8 mouse cellular contexts compared by ENCODE assay signal in genomic region chr15:79545496-79545895, GRCm38 (mm10). TPM values are rescaled to one million over a fixed set of nuclear protein-coding genes. Genes with fewer than 3 reads are reported as not detected.
A peak's percentile ranks its signal among the peaks of the same experiment; 100 is the strongest.
DNase-seq lines count a peak whose midpoint lies in the region; ATAC-seq and TF ChIP-seq lines count a peak whose summit lies in the region.

No protein-coding gene starts in this region.

- peaks cover 24% of the 10 kb centered on the region for H3K36me3 ChIP-seq in kidney, postnatal 0 days (ENCODE audit: insufficient read depth, low read length)
- H3K36me3 ChIP-seq in hindbrain, postnatal 0 days (ENCODE audit: insufficient read depth, low read length), result peaks cover 16% of the 10 kb centered on the region; the same call in 1 of the 2 replicates
- H3K36me3 ChIP-seq in midbrain, postnatal 0 days (ENCODE audit: insufficient read depth, low read length), result peaks cover 22% of the 10 kb centered on the region

- no peak for DNase-seq in kidney, postnatal 0 days (ENCODE audit: low spot score)
- DNase-seq in kidney, postnatal 14 days, result no peak
- peak; percentile 29 for DNase-seq in c-Kit-positive CD71-positive TER-119-negative erythroid progenitor cells, embryonic 14.5 days (ENCODE audit: low read depth)
- no peak for DNase-seq in hindbrain, postnatal 0 days (ENCODE audit: low spot score)
- no peak for DNase-seq in midbrain, postnatal 0 days (ENCODE audit: low spot score)
- no peak for DNase-seq in layer of hippocampus, adult 9-10 months (ENCODE audit: low spot score)
- DNase-seq in gastrocnemius, postnatal 4 days (ENCODE audit: low spot score in 2 of 2), result no peak
- no peak for DNase-seq in thymus, postnatal 10 days (ENCODE audit: low spot score in 2 of 2)

- H3K9me3 ChIP-seq in kidney, postnatal 0 days (replicated peaks; ENCODE audit: low read length), result no peaks in the 10 kb centered on the region
- no peaks in the 10 kb centered on the region for H3K9me3 ChIP-seq in hindbrain, postnatal 0 days (ENCODE audit: low read length)
- no peaks in the 10 kb centered on the region for H3K9me3 ChIP-seq in midbrain, postnatal 0 days (ENCODE audit: low read length)

- peak overlapping the region; percentile 99 for H3K27ac ChIP-seq in kidney, postnatal 0 days
- peak overlapping the region; percentile 100 for H3K27ac ChIP-seq in hindbrain, postnatal 0 days
- H3K27ac ChIP-seq in midbrain, postnatal 0 days (ENCODE audit: low read depth, low read length), result peak overlapping the region; percentile 100

- H3K27me3 ChIP-seq in kidney, postnatal 0 days (ENCODE audit: insufficient read depth, low read length), result no peaks in the 10 kb centered on the region
- H3K27me3 ChIP-seq in hindbrain, postnatal 0 days (ENCODE audit: insufficient read depth, low read length), result no peaks in the 10 kb centered on the region
- H3K27me3 ChIP-seq in midbrain, postnatal 0 days (ENCODE audit: insufficient read depth, low read length), result no peaks in the 10 kb centered on the region

- peak overlapping the region; percentile 75 for H3K4me3 ChIP-seq in kidney, postnatal 0 days (replicated peaks; ENCODE audit: low read depth, low read length)
- H3K4me3 ChIP-seq in hindbrain, postnatal 0 days (ENCODE audit: low read length), result peak overlapping the region; percentile 92
- peak overlapping the region; percentile 96 for H3K4me3 ChIP-seq in midbrain, postnatal 0 days (ENCODE audit: low read depth, low read length)

- 4% methylated on average over 3 of the region's 3 CpGs for WGBS in kidney, postnatal 0 days
- 3% methylated on average over 3 of the region's 3 CpGs for WGBS in hindbrain, postnatal 0 days
- WGBS in midbrain, postnatal 0 days, result 6% methylated on average over 3 of the region's 3 CpGs

- H3K4me1 ChIP-seq in kidney, postnatal 0 days (replicated peaks; ENCODE audit: insufficient read depth, low read length), result no peaks in the 10 kb centered on the region; the same call in 1 of the 2 replicates
- peaks cover 21% of the 10 kb centered on the region for H3K4me1 ChIP-seq in hindbrain, postnatal 0 days (ENCODE audit: insufficient read depth, low read length)
- peaks cover 15% of the 10 kb centered on the region for H3K4me1 ChIP-seq in midbrain, postnatal 0 days (ENCODE audit: insufficient read depth, low read length)

- peak overlapping the region; percentile 91 for H3K9ac ChIP-seq in kidney, postnatal 0 days (ENCODE audit: low read depth, low read length)
- peak overlapping the region; percentile 99 for H3K9ac ChIP-seq in hindbrain, postnatal 0 days (replicated peaks; ENCODE audit: low read length)
- peak overlapping the region; percentile 100 for H3K9ac ChIP-seq in midbrain, postnatal 0 days (replicated peaks; ENCODE audit: low read length, poor library complexity, severe bottlenecking)

- H3K4me2 ChIP-seq in kidney, postnatal 0 days (ENCODE audit: low read length), result peak overlapping the region; percentile 67
- peak overlapping the region; percentile 73 for H3K4me2 ChIP-seq in hindbrain, postnatal 0 days (ENCODE audit: low read depth, low read length)
- peak overlapping the region; percentile 74 for H3K4me2 ChIP-seq in midbrain, postnatal 0 days (ENCODE audit: low read depth, low read length, poor library complexity, severe bottlenecking)

- no peak for TF ChIP-seq CTCF in kidney, postnatal 0 days (IDR thresholded peaks at IDR 0.05; ENCODE audit: low read depth)
- TF ChIP-seq CTCF in hindbrain, postnatal 0 days (IDR thresholded peaks at IDR 0.05; ENCODE audit: low read depth), result no peak
- TF ChIP-seq CTCF in midbrain, postnatal 0 days (IDR thresholded peaks at IDR 0.05), result no peak

- no peak for ATAC-seq in kidney, postnatal 0 days (replicated peaks; ENCODE audit: low FRiP score, low read depth)
- no peak for ATAC-seq in hindbrain, postnatal 0 days
- no peak for ATAC-seq in midbrain, postnatal 0 days (ENCODE audit: low FRiP score)

RNA-seq across cellular contexts. Expression of gene Ddx17, which starts 1.0 kb away (rescaled TPM):
- polyA plus RNA-seq in kidney, postnatal 0 days (2015; fragmentation: Nextera tagmentation; extraction: Ambion mirVana), result 38.6 and 39.9 TPM in 2 replicates
- 291 and 334 TPM in 2 replicates for total RNA-seq in hindbrain, postnatal 0 days (2014; rRNA removed)
- 33.5 and 34.2 TPM in 2 replicates for polyA plus RNA-seq in hindbrain, postnatal 0 days (2015; fragmentation: Nextera tagmentation; extraction: Ambion mirVana)
- total RNA-seq in midbrain, postnatal 0 days (2014; rRNA removed), result 302 and 436 TPM in 2 replicates
- 30.0 and 35.1 TPM in 2 replicates for polyA plus RNA-seq in midbrain, postnatal 0 days (2015; fragmentation: Nextera tagmentation; extraction: Ambion mirVana)
- total RNA-seq in gastrocnemius, postnatal 4 days (2021), result 100 to 1,000 TPM; 210 to 254 TPM

RNA-seq across cellular contexts. Expression of gene Kdelr3, which starts 29.3 kb away (rescaled TPM):
- 41.6 and 54.9 TPM in 2 replicates for polyA plus RNA-seq in kidney, postnatal 0 days (2015; fragmentation: Nextera tagmentation; extraction: Ambion mirVana)
- total RNA-seq in hindbrain, postnatal 0 days (2014; rRNA removed), result 6.4 and 9.6 TPM in 2 replicates
- 8.1 and 9.5 TPM in 2 replicates for polyA plus RNA-seq in hindbrain, postnatal 0 days (2015; fragmentation: Nextera tagmentation; extraction: Ambion mirVana)
- total RNA-seq in midbrain, postnatal 0 days (2014; rRNA removed), result 6.0 and 7.3 TPM in 2 replicates
- 5.8 and 7.7 TPM in 2 replicates for polyA plus RNA-seq in midbrain, postnatal 0 days (2015; fragmentation: Nextera tagmentation; extraction: Ambion mirVana)
- 10 to 100 TPM; 49.1 to 55.1 TPM for total RNA-seq in gastrocnemius, postnatal 4 days (2021)

RNA-seq across cellular contexts. Expression of gene Kcnj4, which starts 40.5 kb away (rescaled TPM):
- 0.11 TPM in 1 of 2 replicates, not detected in the other for polyA plus RNA-seq in kidney, postnatal 0 days (2015; fragmentation: Nextera tagmentation; extraction: Ambion mirVana)
- total RNA-seq in hindbrain, postnatal 0 days (2014; rRNA removed), result 0.50 and 0.94 TPM in 2 replicates
- not detected in 2 replicates for polyA plus RNA-seq in hindbrain, postnatal 0 days (2015; fragmentation: Nextera tagmentation; extraction: Ambion mirVana)
- total RNA-seq in midbrain, postnatal 0 days (2014; rRNA removed), result 1.7 and 2.2 TPM in 2 replicates
- polyA plus RNA-seq in midbrain, postnatal 0 days (2015; fragmentation: Nextera tagmentation; extraction: Ambion mirVana), result 0.11 and 0.15 TPM in 2 replicates
- total RNA-seq in gastrocnemius, postnatal 4 days (2021), result under 1 TPM in 1 of 2 experiments, not detected in 1; 0.13 TPM

RNA-seq across cellular contexts. Expression of gene Dmc1, which starts 59.4 kb away (rescaled TPM):
- 1.7 and 1.9 TPM in 2 replicates for polyA plus RNA-seq in kidney, postnatal 0 days (2015; fragmentation: Nextera tagmentation; extraction: Ambion mirVana)
- total RNA-seq in hindbrain, postnatal 0 days (2014; rRNA removed), result 0.36 and 0.37 TPM in 2 replicates
- 1.1 and 1.4 TPM in 2 replicates for polyA plus RNA-seq in hindbrain, postnatal 0 days (2015; fragmentation: Nextera tagmentation; extraction: Ambion mirVana)
- total RNA-seq in midbrain, postnatal 0 days (2014; rRNA removed), result 0.90 and 1.1 TPM in 2 replicates
- 0.93 and 1.1 TPM in 2 replicates for polyA plus RNA-seq in midbrain, postnatal 0 days (2015; fragmentation: Nextera tagmentation; extraction: Ambion mirVana)
- total RNA-seq in gastrocnemius, postnatal 4 days (2021), result 1 to 10 TPM; 1.7 to 3.6 TPM
